Mouse (Mus musculus) C2C12 (cell line): Measurements from ENCODE around the gene H2-T23.

ENCODE experiments used
- CEBPB ChIP-seq: IDR thresholded peaks from one replicate; pipeline ENCODE4 v1.6.1; 2011; ENCODE audit warnings: low read depth, mild to moderate bottlenecking, control low read depth, moderate library complexity
- CTCF ChIP-seq: IDR thresholded peaks from one replicate; pipeline ENCODE4 v1.5.1; 2011; ENCODE audit not compliant: control insufficient read depth, insufficient read depth, insufficient read length
- MAX ChIP-seq: IDR thresholded peaks from one replicate; pipeline ENCODE4 v1.6.1; 2011; ENCODE audit warnings: mild to moderate bottlenecking, control low read depth
- MYOD1 ChIP-seq: IDR thresholded peaks from one replicate; pipeline ENCODE4 v1.6.1; 2011; ENCODE audit warnings: low read depth; ENCODE audit not compliant: control insufficient read depth, insufficient read length
- MYOG ChIP-seq: IDR thresholded peaks from one replicate; pipeline ENCODE4 v1.6.1; 2011; ENCODE audit not compliant: control insufficient read depth, insufficient read length; ENCODE audit errors: extremely low read depth
- USF1 ChIP-seq: IDR thresholded peaks from one replicate; pipeline ENCODE4 v1.6.1; 2011; ENCODE audit warnings: low read depth, mild to moderate bottlenecking, control low read depth, moderate library complexity

GRCm38 (mm10) chr17:36043286-36043685, 10.6 kb upstream of the H2-T23 start:
- TF ChIP-seq CTCF (no peak), CEBPB (no peak), MYOD1 (no peak), USF1 (no peak), MYOG (no peak), MAX (no peak)
